Mouse (Mus musculus) spleen, adult 12 weeks (tissue): ENCODE measurements around the gene Cdadc1.

Source experiments
- DNase-seq: peaks from one replicate; pipeline ENCODE4 v3.0.0; 2022; ENCODE audit warnings: low spot score

Gene Cdadc1

GRCm38 (mm10) chr14:59612920-59613625 is 15.3 kb upstream of the Cdadc1 start:
- no peak for DNase-seq

- DNase-seq: no peak
Observed at GRCm38 (mm10) chr14:59607021-59607420, 9.3 kb upstream of the Cdadc1 start.

GRCm38 (mm10) chr14:59605671-59606353 is 8.1 kb upstream of the Cdadc1 start:
- DNase-seq: peak; percentile 55

- no peak for DNase-seq
Observed at GRCm38 (mm10) chr14:59604002-59604645, 6.4 kb upstream of the Cdadc1 start.

- no peak for DNase-seq
Observed at GRCm38 (mm10) chr14:59598260-59598627, 485 bp upstream of the Cdadc1 start.

GRCm38 (mm10) chr14:59594988-59595387 is 2.8 kb downstream of the Cdadc1 start:
- no peak for DNase-seq

- DNase-seq: no peak
Observed at GRCm38 (mm10) chr14:59592593-59592992, 5.2 kb downstream of the Cdadc1 start.

- no peak for DNase-seq
Observed at GRCm38 (mm10) chr14:59591901-59592300, 5.9 kb downstream of the Cdadc1 start.

- DNase-seq: no peak
Observed at GRCm38 (mm10) chr14:59590614-59591013, 7.1 kb downstream of the Cdadc1 start.

GRCm38 (mm10) chr14:59576385-59576784 is 21.4 kb downstream of the Cdadc1 start:
- no peak for DNase-seq

GRCm38 (mm10) chr14:59566756-59567155 is 31.0 kb downstream of the Cdadc1 start:
- DNase-seq: no peak

- no peak for DNase-seq
Observed at GRCm38 (mm10) chr14:59557886-59558285, 39.9 kb downstream of the Cdadc1 start.

GRCm38 (mm10) chr14:59557071-59557470 is 40.7 kb downstream of the Cdadc1 start:
- no peak for DNase-seq

GRCm38 (mm10) chr14:59555928-59556531 is 41.7 kb downstream of the Cdadc1 start:
- DNase-seq: peak; percentile 34

- no peak for DNase-seq
Observed at GRCm38 (mm10) chr14:59555018-59555417, 42.7 kb downstream of the Cdadc1 start.

- DNase-seq: no peak
Observed at GRCm38 (mm10) chr14:59554025-59554424, 43.7 kb downstream of the Cdadc1 start.

GRCm38 (mm10) chr14:59551956-59552355 is 45.8 kb downstream of the Cdadc1 start:
- DNase-seq: no peak

- no peak for DNase-seq
Observed at GRCm38 (mm10) chr14:59550841-59551240, 46.9 kb downstream of the Cdadc1 start.

- DNase-seq: no peak
Observed at GRCm38 (mm10) chr14:59549106-59549505, 48.7 kb downstream of the Cdadc1 start.

- DNase-seq: no peak
Observed at GRCm38 (mm10) chr14:59548532-59548931, 49.2 kb downstream of the Cdadc1 start.

- no peak for DNase-seq
Observed at GRCm38 (mm10) chr14:59547530-59547929, 50.2 kb downstream of the Cdadc1 start.

GRCm38 (mm10) chr14:59546162-59546880 is 51.4 kb downstream of the Cdadc1 start:
- DNase-seq: no peak
